Mouse (Mus musculus): ENCODE measurements around the gene Crybg2. TPM values are rescaled to one million over a fixed set of nuclear protein-coding genes. Genes with fewer than 3 reads are reported as not detected.

The Crybg2 gene
- total RNA-seq (2021) = under 1 TPM in 1 of 2 experiments, not detected in 1; 0.08 TPM
- long read RNA-seq, experiment 1 = 0 reads
- long read RNA-seq, experiment 2 = 0 reads

DNA sequence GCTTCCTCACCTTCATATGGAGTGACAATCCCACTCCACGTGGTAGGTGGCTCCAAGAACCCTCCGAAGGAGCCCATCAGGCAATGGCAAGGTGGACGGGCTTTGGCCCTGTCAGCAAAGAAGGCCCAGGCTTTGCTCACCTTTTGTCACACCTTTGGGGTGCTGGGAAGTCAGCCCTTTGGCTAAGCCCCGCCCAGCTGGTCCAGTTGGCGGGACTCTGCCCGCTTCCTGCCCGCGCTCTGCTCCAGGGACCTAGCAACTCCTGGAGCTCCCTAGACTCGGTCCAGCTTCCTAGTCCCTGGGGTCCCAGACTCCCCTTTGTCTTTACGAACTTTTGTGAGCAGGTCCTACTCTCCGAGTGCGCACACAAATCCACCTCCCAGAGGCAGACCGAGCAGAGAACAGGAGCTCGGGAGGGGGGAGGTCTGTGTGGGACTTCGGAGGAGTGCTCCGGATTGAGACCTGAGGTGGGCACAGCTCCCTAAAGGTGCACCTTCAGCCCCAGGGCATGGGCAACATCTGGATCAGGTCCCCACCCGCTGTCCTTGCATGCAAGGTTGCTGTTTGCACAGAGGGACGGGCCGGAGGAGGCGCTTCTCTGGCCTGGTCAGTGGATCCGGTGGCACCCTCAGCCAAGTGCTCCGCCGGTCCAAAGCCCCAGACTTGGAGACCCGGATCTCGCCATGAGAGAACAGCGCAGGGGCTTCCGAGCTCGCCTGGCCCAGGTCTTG is at the start of gene Crybg2:
Gene Crybg2, plus strand, starts transcription at position 681 of the 731 bp plus-strand sequence.
- no peak for DNase-seq

DNA sequence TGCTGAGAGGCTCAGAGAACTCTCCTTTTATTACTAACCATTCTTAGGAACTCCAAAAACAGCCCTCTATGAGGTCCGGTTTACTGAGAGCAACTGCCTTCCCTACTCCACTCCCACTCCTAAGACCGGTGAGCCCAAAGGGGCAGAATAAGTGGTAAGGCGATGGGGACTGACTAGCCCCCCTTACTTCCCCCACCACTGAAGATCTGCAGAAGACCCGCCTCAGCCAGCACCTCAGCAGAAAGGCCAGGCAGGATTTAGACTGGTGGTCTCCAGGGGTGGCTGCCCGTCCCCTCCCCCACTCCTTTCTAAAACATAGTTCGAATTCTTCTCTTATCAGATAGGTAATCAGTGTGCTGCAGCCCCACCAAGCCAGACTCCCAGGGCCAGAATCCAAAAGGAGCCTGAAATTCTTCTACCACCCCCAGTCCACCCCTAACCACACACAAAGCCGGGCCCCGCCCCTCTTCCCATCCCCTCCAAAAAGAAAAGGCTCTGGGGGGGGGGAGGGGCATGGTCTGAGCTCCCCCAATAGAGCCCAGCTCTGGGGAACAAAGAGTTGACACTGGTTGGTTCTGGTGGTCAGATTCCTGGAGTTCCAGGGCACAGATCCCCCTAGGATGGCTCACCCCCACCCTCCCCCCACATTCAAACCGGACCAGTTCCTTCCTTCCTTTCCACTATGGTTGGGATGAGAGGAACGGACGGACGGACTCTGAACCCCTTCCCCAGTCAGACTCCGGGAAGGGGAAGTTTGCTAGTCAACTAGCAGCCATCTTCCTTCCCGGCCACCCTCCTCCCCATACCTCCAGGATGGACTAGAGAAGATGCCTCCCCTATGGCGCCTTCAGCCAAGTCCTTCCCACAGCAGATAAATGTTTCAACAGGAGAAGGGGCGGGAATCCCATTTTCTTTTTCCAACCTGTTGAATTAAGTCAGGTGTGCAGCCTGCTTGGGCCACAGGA is 48.9 kb upstream of the Crybg2 start:
- DNase-seq = no peak

DNA sequence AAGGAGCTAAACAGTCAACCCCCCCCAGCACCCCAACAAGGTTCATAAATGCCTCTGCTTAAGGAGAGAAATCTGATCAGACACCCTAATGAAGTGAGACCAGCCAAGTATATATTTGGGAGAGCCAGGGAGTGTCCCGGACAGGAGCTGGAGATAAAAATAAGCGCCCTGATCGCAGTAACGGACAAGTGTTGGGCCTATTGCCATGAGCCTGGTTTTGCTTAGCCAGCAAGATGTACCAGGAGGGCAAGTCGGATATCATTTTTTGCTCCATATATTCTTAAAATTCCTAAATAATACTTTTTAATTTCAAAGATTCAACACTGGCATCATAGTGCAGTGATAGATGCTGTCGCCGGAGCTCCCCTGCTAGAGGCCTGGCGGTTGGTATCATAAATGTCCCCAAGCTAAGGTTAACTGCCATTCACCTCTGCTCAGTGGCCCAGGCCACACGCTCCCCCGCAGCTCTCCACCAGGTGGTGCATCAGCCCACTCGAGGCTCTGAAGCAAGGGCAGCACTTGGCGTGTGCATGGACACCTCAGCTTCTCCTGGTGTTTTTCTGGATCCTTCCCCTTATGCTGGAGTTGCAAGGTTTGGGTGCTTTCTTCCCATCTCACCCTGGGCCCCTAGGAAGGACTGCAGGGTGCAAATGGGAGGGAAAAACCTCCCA is 47.6 kb upstream of the Crybg2 start:
- peak; percentile 30 to 41 for DNase-seq

DNA sequence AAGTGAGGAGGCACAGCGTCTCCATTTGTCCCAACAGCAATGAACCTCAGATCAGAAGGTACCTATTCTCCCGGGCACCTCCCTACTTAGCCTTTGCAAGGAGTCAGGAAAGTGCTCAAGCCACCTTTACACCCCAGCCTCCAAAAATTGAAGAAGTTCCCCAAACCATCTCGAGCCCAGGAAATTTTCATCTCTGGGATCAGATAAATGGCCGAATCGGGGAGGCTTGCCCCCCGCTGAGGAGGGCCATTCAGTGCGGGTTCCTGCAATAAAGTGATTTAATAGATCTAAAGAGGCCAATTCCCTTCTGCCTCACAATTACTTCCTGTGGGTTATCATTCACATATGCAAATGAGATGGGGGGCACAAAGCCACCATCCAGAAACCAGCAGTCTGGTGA is 44.4 kb upstream of the Crybg2 start:
- DNase-seq = no peak

DNA sequence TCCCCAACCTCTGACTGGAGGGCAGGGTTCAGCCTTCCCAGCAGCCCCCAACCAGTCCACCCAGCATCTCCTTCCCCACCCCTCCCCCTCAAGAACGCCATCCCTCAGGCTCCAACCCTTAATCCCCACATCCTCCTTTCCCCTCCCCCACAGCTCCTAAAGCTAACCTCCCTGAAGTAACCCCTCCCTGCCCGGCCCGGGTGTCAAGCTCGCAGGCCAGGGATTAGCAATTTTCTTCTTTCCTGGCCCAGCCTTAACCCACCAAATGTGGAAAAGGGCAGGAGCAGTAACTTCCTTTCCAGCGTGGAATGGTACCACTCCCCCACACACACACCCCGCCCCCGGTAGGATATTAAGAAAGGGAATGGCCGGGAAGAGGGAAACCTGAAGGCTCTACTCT is 43.8 kb upstream of the Crybg2 start:
- no peak for DNase-seq

DNA sequence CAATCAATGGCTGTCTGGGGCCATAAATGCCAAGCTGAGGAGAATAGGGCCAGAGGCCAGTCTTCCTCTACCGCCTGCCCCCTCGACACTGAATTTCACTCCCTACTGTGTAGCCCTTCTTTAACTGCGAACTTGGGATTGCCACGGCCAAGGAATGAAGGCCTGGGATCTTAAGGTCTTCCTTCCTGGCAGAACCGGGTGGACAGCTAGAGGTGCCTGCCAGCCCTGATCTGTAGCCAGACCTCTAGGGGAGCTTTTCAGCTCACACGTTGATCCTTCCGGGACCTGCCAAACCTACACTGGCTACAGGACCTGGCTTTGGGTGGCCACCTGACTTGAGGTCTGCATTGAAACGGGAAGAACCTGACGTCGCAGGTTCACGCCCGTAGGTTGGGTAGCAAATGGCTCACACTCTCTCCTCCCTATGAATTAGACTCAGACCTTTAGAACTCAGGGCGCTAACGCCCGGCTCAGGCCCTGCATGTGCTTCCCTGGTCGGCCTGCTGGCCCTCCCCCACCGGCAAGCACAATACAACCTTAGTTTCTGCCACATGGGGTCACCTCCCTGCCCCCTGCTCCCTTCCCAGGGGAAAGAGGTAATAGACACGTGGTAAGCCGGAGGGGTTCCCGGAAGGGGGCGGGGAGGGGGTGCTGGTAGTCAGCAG is 43.3 kb upstream of the Crybg2 start:
- no peak for DNase-seq

DNA sequence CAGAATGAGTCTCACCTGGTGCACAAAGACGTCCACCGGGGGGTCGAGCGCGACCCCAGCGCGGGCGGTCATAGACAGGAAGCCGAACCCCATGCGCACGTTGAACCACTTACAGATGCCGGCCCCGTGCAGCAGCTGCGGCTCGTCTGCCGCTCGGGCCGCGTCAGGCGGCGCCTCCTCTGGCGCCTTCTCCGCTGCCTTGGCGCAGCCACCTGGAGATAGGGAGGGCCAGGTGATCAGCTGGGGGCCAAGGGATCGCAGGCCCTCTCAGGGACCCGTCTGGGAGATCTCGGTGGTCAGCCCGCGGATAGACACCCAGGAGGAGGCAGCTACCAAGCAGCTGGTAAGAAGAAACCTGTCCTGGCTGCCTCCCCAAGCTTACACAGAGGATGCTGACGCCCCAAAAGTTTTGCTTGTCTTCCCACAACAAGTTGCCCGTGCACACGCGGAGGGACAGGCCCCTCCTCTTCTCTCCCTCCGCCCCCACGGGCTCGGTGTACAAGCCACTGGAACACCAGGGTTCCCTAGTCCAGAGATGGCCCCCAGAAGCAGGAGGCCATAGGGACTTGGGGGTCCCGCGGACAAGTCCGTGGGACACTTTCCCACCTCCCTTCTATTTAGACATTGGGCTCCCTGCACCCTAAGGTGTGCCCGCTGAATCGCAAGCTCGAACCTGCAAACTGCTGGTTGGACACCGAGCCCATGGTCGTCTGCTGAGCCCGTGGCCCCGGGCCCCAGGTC is 42.4 kb upstream of the Crybg2 start:
- DNase-seq = no peak

DNA sequence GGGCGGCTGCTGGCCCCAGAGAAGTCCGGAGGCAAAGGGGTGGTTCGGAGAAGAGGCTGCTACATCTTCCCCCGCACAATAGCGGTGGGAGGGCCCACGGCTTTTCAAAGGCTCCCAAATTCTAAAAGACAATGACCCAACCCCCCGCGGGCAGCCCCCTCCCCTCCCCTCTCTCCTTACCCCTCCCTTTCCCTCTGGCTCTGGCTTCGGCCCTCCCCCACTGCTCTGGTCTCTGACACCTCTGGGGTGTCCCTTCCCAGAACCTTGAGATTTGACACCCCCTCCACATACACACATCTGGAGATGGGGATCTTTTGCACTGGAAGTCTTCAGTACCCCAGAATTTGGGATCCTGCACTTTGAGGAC is 41.9 kb upstream of the Crybg2 start, which contains the start of gene Lin28a:
Gene Lin28a, minus strand, starts transcription at position 63 of the 367 bp plus-strand sequence.
- DNase-seq = no peak

DNA sequence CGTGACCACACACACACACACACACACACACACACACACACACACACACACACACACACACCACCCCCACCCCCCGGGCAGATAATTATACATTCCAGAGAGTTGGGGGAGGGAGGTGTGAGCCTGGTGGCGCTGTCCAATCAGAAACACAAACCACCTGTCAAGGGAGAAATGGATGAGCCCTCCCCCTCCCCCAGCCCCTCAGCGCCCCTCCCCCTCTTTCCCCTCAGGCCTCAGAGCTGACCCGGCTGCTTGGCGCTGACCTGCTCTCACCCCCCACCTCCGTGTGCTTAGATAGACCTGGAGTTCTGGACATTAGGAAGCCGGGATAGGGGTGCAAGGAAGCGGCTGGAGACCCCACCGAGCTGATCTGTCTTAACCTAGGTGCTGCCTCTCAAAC is 41.4 kb upstream of the Crybg2 start:
- no peak for DNase-seq

DNA sequence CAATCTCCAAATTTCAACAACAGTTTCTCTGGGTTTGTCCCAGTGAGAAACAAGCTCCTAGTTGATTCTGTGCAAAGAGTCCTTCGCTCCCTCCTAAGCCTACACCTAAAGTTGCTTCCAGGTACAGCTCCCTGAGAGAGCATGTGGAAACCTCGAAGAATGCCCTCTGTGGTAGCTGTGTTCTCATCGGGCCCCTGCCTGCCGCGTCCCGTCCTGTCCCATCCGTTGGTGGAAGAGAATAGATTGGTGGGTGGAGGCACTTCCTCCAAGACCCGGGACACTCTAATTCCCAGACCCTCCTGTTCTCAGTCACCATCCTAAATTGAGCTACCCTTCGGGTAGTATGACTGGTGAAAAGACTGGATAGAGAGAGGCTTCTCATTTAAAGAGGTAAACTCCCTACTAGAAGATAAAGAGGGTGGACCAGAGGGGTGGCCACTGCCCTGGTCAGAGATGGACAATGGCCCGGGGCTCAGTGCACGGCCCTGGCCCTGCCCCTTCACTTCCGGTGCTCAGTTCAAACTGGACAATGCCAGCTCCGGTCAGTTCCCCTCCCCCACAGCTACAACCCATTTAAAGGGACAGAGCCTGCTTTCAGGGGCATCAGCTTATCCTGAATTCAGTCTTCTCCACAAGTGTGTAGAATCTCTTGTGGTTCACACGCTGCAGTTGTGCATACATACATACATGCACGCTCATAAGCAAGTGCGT is 40.8 kb upstream of the Crybg2 start:
- no peak for DNase-seq

DNA sequence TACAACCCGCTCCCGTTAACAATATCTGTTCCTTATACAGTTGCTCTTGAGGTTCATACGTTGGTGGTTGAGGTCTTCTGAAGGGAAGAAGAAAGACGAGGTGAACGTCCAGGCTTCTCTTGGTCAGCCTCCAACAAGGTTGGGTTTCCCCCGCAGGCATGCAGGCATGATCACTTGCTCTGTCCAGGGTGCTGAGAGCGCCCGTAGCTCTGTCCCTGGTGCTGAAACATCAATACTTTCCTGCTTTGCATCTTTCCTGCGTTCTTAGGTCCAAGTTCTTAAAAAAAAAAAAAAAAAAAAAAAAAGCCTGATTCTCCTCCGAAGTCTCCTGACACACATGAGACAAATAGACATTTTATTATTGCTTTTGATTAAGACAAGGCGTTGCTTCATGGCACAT is 40.0 kb upstream of the Crybg2 start:
- DNase-seq = peak; percentile 48 to 91

DNA sequence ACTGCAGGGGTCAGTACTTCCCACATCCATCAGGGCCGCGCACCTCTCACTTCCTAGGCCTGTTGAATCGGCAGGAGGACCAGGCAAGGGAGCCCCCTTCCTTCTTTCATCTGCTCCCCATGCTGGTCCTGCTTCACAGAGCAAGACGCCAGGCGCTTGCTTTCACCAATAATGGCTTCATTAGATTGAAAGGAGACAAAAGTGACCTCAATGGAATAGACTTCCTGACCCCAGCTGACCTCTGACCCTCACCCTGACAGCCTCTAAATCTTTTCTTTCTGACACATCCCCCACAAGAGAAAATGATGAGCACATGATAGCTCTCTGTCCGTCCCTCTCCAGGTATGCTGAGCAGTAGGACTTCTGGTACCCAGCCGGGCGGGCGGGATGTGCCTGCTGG is 34.8 kb upstream of the Crybg2 start:
- DNase-seq = no peak

DNA sequence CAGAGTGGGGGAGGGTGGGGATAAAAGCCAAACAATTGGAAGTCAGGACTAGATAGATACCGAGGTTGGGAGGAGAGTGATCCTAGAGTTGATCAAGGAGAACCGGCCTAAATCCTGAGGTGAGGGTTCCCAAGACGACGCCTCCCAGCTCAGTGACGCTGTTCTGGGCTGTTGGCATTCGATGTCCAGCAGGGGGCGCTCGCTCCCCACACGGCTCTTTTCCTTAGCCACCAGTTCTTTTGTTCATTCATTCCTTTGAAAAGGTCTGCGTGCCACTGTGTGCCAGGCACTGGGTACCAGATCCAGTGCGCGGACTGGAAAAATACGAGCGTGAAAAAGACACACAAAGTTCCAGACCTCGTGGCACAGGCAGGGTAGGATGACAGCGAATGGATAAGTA is 24.7 kb upstream of the Crybg2 start:
- DNase-seq = peak; percentile 50 to 85

DNA sequence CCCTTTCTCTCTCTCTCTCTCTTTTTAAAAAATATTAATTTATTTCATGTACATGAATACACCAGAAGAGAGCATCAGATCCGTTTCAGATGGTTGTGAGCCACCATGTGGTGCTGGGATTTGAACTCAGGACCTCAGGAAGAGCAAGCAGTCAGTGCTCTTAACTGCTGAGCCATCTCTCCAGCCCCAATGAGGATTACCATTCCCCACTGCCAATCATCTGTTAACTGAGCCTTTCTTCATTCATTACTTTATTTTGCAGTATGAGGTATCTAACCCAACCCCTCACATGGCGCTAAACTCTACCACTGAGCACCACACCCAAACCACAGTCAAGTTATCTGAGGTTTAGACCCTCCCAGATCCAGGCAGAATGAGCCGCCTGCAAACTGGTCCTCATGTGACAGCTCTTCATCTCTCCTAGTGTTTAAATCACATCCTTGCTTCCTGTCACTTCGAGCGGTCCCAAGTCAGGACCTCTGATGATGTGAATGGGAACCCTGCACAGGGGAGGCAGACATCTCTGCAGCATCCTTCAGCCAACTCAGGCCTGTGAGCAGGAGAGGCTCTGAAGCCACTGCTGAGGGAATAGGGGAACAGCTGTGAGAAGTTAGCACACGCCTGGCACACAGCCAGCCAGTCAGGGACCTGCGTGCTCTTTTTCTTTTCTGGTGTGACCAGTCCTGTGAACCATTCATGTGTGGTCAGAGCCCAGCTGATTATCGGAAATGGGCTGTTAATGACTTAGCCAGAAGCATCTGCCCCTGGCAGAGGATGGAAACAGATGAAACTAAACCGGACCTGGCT is 19.1 kb upstream of the Crybg2 start:
- DNase-seq = no peak

DNA sequence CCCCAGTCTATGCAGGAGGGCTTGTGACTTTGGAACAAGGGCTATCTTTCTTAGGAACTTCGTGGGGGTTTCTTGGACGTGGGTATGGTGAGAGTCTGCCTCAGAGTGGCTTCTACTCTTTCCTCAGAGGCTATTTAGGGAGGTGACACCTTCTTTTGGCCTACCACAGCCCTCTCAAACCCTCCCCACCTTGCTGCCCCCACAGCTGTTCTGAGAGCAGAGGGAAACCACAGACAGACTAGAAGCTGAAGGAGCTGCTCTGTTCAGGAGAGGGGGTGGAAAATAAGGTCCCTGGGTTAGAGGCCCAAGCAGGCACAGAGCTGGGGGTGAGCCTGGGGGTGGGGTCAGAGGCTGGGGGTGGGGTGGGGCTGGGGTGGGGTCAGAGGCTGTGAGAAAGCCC is 17.6 kb upstream of the Crybg2 start:
- no peak for DNase-seq

DNA sequence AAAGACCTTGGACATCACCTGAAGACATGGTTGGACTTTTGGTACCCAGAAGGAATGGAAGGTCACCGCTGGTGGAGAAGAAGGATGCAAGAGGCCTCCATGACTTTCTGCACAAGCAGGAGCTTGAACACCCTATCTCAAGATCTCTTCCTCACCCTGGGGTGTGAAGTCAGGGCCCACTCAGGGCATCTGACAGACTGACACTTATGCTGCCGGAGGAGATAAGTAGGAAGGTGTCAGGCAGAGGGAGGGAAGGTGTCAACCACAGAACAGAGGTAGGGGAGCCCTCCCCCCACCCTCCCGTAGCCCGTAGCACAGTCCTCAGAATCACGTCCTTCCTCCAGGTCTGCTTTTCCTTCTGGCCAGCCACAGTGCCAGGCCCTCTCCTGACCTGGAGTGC is 13.0 kb upstream of the Crybg2 start:
- DNase-seq = no peak

DNA sequence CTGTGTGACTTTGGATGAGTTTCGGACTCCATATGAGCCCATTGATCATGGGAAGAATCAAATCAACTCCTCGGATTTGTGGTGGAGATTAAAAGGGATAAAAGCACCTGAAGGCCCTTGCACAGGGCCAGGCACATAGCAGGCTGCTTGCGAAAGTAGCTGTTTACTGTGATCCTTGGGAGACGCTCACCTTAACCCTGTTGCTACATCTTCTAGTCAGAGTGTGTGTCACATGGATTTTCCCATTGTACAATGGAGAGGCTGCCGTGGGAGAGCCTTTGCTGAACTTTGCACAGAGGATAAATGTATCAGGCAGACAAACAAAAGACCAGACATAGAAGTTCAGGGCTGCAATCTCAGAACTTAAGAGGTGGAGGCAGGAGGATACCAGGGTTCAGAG is 8.7 kb upstream of the Crybg2 start:
- no peak for DNase-seq

DNA sequence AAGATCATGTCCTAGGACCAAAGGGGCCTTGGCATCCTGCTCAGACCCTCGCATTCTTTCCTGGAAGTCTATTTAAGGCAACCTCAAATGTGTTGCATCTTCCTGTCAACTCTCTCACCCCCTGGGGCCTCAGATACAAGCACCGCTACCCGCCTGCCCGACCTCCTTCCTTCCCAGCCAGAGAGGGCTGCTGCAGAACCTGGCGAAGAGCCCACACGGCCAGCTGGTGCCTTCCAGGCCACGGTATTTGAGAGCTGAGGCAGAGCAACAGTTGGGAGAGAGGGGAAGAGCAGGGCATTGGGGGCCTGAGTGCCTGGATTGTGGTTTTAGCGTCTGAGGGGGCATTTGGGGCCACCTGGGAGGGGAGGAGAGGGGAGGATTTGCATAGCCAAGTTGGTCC is 8.1 kb upstream of the Crybg2 start:
- DNase-seq = peak; percentile 11 to 25

DNA sequence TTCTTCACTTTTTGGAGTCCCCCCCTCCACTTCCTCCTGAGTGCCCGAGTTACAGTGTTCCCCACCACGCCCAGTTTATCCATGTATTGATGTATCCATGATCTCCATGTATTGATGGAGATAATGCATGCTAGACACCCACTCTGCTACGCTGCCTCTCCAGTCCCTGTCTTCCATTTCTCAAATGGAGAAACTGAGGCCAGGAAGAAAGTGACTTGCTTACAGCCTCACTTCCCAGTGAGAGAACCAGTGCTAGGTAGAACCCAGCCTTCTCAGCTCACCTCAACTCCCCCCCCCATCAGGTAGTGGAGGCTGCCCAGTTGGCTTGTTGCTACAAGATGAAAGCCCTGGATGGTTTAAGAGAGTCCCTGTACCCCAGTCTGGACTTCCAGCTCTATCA is 7.1 kb upstream of the Crybg2 start, which contains the start of gene Zfp683:
Gene Zfp683, plus strand, starts transcription at position 301 of the 400 bp plus-strand sequence.
- DNase-seq = no peak
